Mouse (Mus musculus): ENCODE measurements around the gene Cops9.
A peak's percentile ranks its signal among the peaks of the same experiment; 100 is the strongest.

Gene Cops9

GRCm38 (mm10) chr1:92641514-92642272 is at the start of gene Cops9:
Cops9 (minus strand) TSS chr1:92641985.
- peak; percentile 83 to 89 for DNase-seq (ENCODE audit: low spot score in 2 of 2)

GRCm38 (mm10) chr1:92691166-92691844 is 49.5 kb upstream of the Cops9 start:
- DNase-seq (ENCODE audit: low spot score in 2 of 2) = no peak

GRCm38 (mm10) chr1:92686994-92687393 is 45.2 kb upstream of the Cops9 start:
- DNase-seq (ENCODE audit: low spot score in 2 of 2) = no peak

- no peak for DNase-seq (ENCODE audit: low spot score in 2 of 2)
Observed at GRCm38 (mm10) chr1:92683151-92683550, 41.4 kb upstream of the Cops9 start.

GRCm38 (mm10) chr1:92680668-92681603 is 39.2 kb upstream of the Cops9 start:
- no peak for DNase-seq (ENCODE audit: low spot score in 2 of 2)

- DNase-seq (ENCODE audit: low spot score in 2 of 2) = no peak
Observed at GRCm38 (mm10) chr1:92678757-92679156, 37.0 kb upstream of the Cops9 start.

- no peak for DNase-seq (ENCODE audit: low spot score in 2 of 2)
Observed at GRCm38 (mm10) chr1:92676676-92676975, 34.8 kb upstream of the Cops9 start.

GRCm38 (mm10) chr1:92675932-92676675 is 34.3 kb upstream of the Cops9 start:
- no peak for DNase-seq (ENCODE audit: low spot score in 2 of 2)

- no peak for DNase-seq (ENCODE audit: low spot score in 2 of 2)
Observed at GRCm38 (mm10) chr1:92673258-92673782, 31.5 kb upstream of the Cops9 start.

- DNase-seq (ENCODE audit: low spot score in 2 of 2) = no peak
Observed at GRCm38 (mm10) chr1:92671326-92671725, 29.5 kb upstream of the Cops9 start.

GRCm38 (mm10) chr1:92669430-92669829 is 27.6 kb upstream of the Cops9 start:
- no peak for DNase-seq (ENCODE audit: low spot score in 2 of 2)

- no peak for DNase-seq (ENCODE audit: low spot score in 2 of 2)
Observed at GRCm38 (mm10) chr1:92667106-92667505, 25.3 kb upstream of the Cops9 start.

- no peak for DNase-seq (ENCODE audit: low spot score in 2 of 2)
Observed at GRCm38 (mm10) chr1:92659392-92659791, 17.6 kb upstream of the Cops9 start.

GRCm38 (mm10) chr1:92657025-92657820 is 15.4 kb upstream of the Cops9 start:
- no peak for DNase-seq (ENCODE audit: low spot score in 2 of 2)

GRCm38 (mm10) chr1:92654676-92655075 is 12.9 kb upstream of the Cops9 start:
- DNase-seq (ENCODE audit: low spot score in 2 of 2) = no peak

- DNase-seq (ENCODE audit: low spot score in 2 of 2) = no peak
Observed at GRCm38 (mm10) chr1:92653179-92653578, 11.4 kb upstream of the Cops9 start.

GRCm38 (mm10) chr1:92651467-92651866 is 9.7 kb upstream of the Cops9 start:
- no peak for DNase-seq (ENCODE audit: low spot score in 2 of 2)

- peak; percentile 33 to 47 for DNase-seq (ENCODE audit: low spot score in 2 of 2)
Observed at GRCm38 (mm10) chr1:92648673-92649072, 6.9 kb upstream of the Cops9 start, which contains the start of gene Otos. Otos (minus strand) TSS chr1:92648841.

- no peak for DNase-seq (ENCODE audit: low spot score in 2 of 2)
Observed at GRCm38 (mm10) chr1:92648197-92648596, 6.4 kb upstream of the Cops9 start.

- DNase-seq (ENCODE audit: low spot score in 2 of 2) = peak in 1 of 2 experiments; percentile 42
Observed at GRCm38 (mm10) chr1:92647752-92648151, 6.0 kb upstream of the Cops9 start.
